In genomic region chr11:70020731-70021263, GRCm38 (mm10) we compare ENCODE assay signal across 8 mouse cellular contexts. TPM values are rescaled to one million over a fixed set of nuclear protein-coding genes. Genes with fewer than 3 reads are reported as not detected.
DNase-seq lines count a peak whose midpoint lies in the region; ATAC-seq and TF ChIP-seq lines count a peak whose summit lies in the region.

No protein-coding gene starts in this region.

- peak overlapping the region; percentile 92 for H3K9ac ChIP-seq in forebrain, embryonic 16.5 days (replicated peaks; ENCODE audit: low read depth, low read length)
- H3K9ac ChIP-seq in lung, embryonic 15.5 days = 0 out of 2 replicates have a peak overlapping the region, but pooled peaks have one; percentile 28

- H3K4me2 ChIP-seq in forebrain, embryonic 16.5 days (ENCODE audit: low read length) = peak overlapping the region; percentile 83
- H3K4me2 ChIP-seq in lung, embryonic 15.5 days = peak overlapping the region; percentile 76

- peak; percentile 83 for ATAC-seq in forebrain, embryonic 16.5 days
- ATAC-seq in lung, embryonic 15.5 days (ENCODE audit: borderline replicate concordance, extremely low read depth, low FRiP score, low TSS enrichment) = peak; percentile 84

- H3K4me3 ChIP-seq in forebrain, embryonic 16.5 days (replicated peaks; ENCODE audit: low read length) = peak overlapping the region; percentile 72
- H3K4me3 ChIP-seq in lung, embryonic 15.5 days = peak overlapping the region; percentile 60
- peak overlapping the region; percentile 56 for H3K4me3 ChIP-seq in olfactory bulb, adult 2 months (ENCODE audit: insufficient read depth, low read depth, low read length)

- no peak for TF ChIP-seq POLR2A in olfactory bulb, adult 2 months (IDR thresholded peaks at IDR 0.05; ENCODE audit: insufficient read depth, low read depth, low read length)

- H3K36me3 ChIP-seq in forebrain, embryonic 16.5 days (ENCODE audit: control insufficient read depth, insufficient read depth) = no peaks in the 10 kb centered on the region
- no peaks in the 10 kb centered on the region for H3K36me3 ChIP-seq in lung, embryonic 15.5 days

- H3K27me3 ChIP-seq in forebrain, embryonic 16.5 days (replicated peaks; ENCODE audit: control insufficient read depth, insufficient read depth, low read length) = no peaks in the 10 kb centered on the region
- 0 out of 2 replicates have a peak, but pooled peaks cover 6% of the 10 kb centered on the region for H3K27me3 ChIP-seq in lung, embryonic 15.5 days

- under 1% methylated on average over 8 of the region's 8 CpGs for WGBS in forebrain, embryonic 16.5 days
- 2% methylated on average over 8 of the region's 8 CpGs for WGBS in lung, embryonic 15.5 days
- 0% methylated on average over 8 of the region's 8 CpGs for WGBS in olfactory bulb, adult 2 months

- peak; percentile 33; the same call in 1 of the 2 replicates for TF ChIP-seq CTCF in olfactory bulb, adult 2 months (IDR thresholded peaks at IDR 0.05; ENCODE audit: insufficient read depth, low read depth, low read length)

- DNase-seq in MEL-GATA-1-ER (ENCODE audit: extremely low read depth, low read depth) = peak; percentile 85
- peak; percentile 80 to 82 for DNase-seq in cerebellum, adult 18-20 months
- DNase-seq in heart, postnatal 4 days = peak; percentile 82
- peak; percentile 73 to 84 for DNase-seq in layer of hippocampus, adult 8-10 months (ENCODE audit: low spot score in 2 of 2)
- peak; percentile 87 for DNase-seq in testis, postnatal 14 days (ENCODE audit: low spot score)

- H3K4me1 ChIP-seq in forebrain, embryonic 16.5 days (replicated peaks; ENCODE audit: control insufficient read depth, insufficient read depth, low read length) = peaks cover 73% of the 10 kb centered on the region
- peaks cover 67% of the 10 kb centered on the region for H3K4me1 ChIP-seq in lung, embryonic 15.5 days
- peaks cover 23% of the 10 kb centered on the region for H3K4me1 ChIP-seq in olfactory bulb, adult 2 months (ENCODE audit: control insufficient read depth, insufficient read depth, low read length)

- H3K27ac ChIP-seq in forebrain, embryonic 16.5 days (ENCODE audit: low read length) = peak overlapping the region; percentile 95
- H3K27ac ChIP-seq in lung, embryonic 15.5 days = peak overlapping the region; percentile 72
- H3K27ac ChIP-seq in olfactory bulb, adult 2 months (ENCODE audit: insufficient read depth, low read depth, low read length) = peak overlapping the region; percentile 81

- no peaks in the 10 kb centered on the region for H3K9me3 ChIP-seq in forebrain, embryonic 16.5 days (ENCODE audit: control insufficient read depth, low read length)
- no peaks in the 10 kb centered on the region for H3K9me3 ChIP-seq in lung, embryonic 15.5 days

RNA-seq across cellular contexts. Expression of gene Dlg4, which starts 4.1 kb away (rescaled TPM):
- 25.6 and 32.7 TPM in 2 replicates for polyA plus RNA-seq in forebrain, embryonic 16.5 days (2015; fragmentation: Nextera tagmentation; extraction: Ambion mirVana)
- 10 to 100 TPM; 13.2 to 15.5 TPM for total RNA-seq in heart, postnatal 4 days (2021)
- 100 to 1,000 TPM; 730 to 858 (median 789) TPM for total RNA-seq in layer of hippocampus, adult 8-10 months (2022)
- polyA plus RNA-seq in lung, embryonic 15.5 days (2015; fragmentation: Nextera tagmentation; extraction: Ambion mirVana) = 5.6 and 5.9 TPM in 2 replicates
- polyA plus RNA-seq in olfactory bulb, adult 2 months (2012; ENCODE audit: insufficient read depth, insufficient read length, low replicate concordance, missing spikeins) = 210 and 442 TPM in 2 replicates

RNA-seq across cellular contexts. Expression of gene Acadvl, which starts 5.6 kb away (rescaled TPM):
- 60.2 and 60.6 TPM in 2 replicates for polyA plus RNA-seq in forebrain, embryonic 16.5 days (2015; fragmentation: Nextera tagmentation; extraction: Ambion mirVana)
- 100 to 1,000 TPM; 862 to 957 TPM for total RNA-seq in heart, postnatal 4 days (2021)
- total RNA-seq in layer of hippocampus, adult 8-10 months (2022) = 10 to 100 TPM; 60.3 to 69.1 (median 64.8) TPM
- 73.9 and 81.3 TPM in 2 replicates for polyA plus RNA-seq in lung, embryonic 15.5 days (2015; fragmentation: Nextera tagmentation; extraction: Ambion mirVana)
- not detected in 2 replicates for polyA plus RNA-seq in olfactory bulb, adult 2 months (2012; ENCODE audit: insufficient read depth, insufficient read length, low replicate concordance, missing spikeins)

RNA-seq across cellular contexts. Expression of gene Dvl2, which starts 20.4 kb away (rescaled TPM):
- polyA plus RNA-seq in forebrain, embryonic 16.5 days (2015; fragmentation: Nextera tagmentation; extraction: Ambion mirVana) = 34.6 and 34.7 TPM in 2 replicates
- total RNA-seq in heart, postnatal 4 days (2021) = 10 to 100 TPM; 13.1 to 14.0 TPM
- total RNA-seq in layer of hippocampus, adult 8-10 months (2022) = 10 to 100 TPM; 35.4 to 54.0 (median 41.6) TPM
- polyA plus RNA-seq in lung, embryonic 15.5 days (2015; fragmentation: Nextera tagmentation; extraction: Ambion mirVana) = 34.7 and 40.3 TPM in 2 replicates
- polyA plus RNA-seq in olfactory bulb, adult 2 months (2012; ENCODE audit: insufficient read depth, insufficient read length, low replicate concordance, missing spikeins) = not detected in 2 replicates

RNA-seq across cellular contexts. Expression of gene Phf23, which starts 25.2 kb away (rescaled TPM):
- polyA plus RNA-seq in forebrain, embryonic 16.5 days (2015; fragmentation: Nextera tagmentation; extraction: Ambion mirVana) = 63.7 and 66.8 TPM in 2 replicates
- 10 to 100 TPM; 25.0 to 30.3 TPM for total RNA-seq in heart, postnatal 4 days (2021)
- total RNA-seq in layer of hippocampus, adult 8-10 months (2022) = 10 to 100 TPM; 45.2 to 59.7 (median 49.7) TPM
- 75.0 and 78.2 TPM in 2 replicates for polyA plus RNA-seq in lung, embryonic 15.5 days (2015; fragmentation: Nextera tagmentation; extraction: Ambion mirVana)
- not detected in 2 replicates for polyA plus RNA-seq in olfactory bulb, adult 2 months (2012; ENCODE audit: insufficient read depth, insufficient read length, low replicate concordance, missing spikeins)

RNA-seq across cellular contexts. Expression of gene Gabarap, which starts 29.9 kb away (rescaled TPM):
- polyA plus RNA-seq in forebrain, embryonic 16.5 days (2015; fragmentation: Nextera tagmentation; extraction: Ambion mirVana) = 563 and 565 TPM in 2 replicates
- 100 to 1,000 TPM; 271 TPM for total RNA-seq in heart, postnatal 4 days (2021)
- 100 to 1,000 TPM; 232 to 255 (median 246) TPM for total RNA-seq in layer of hippocampus, adult 8-10 months (2022)
- 453 and 455 TPM in 2 replicates for polyA plus RNA-seq in lung, embryonic 15.5 days (2015; fragmentation: Nextera tagmentation; extraction: Ambion mirVana)
- polyA plus RNA-seq in olfactory bulb, adult 2 months (2012; ENCODE audit: insufficient read depth, insufficient read length, low replicate concordance, missing spikeins) = not detected in 2 replicates

Comparison
In these comparisons a context has a peak if more than half of its experiments do, and no peak if none do; other contexts are left out.
1. Peak in every context shown above with its lines: DNase-seq, ATAC-seq, H3K4me3 ChIP-seq and H3K27ac ChIP-seq.